Mouse (Mus musculus): ENCODE measurements around the gene Gm28079. TPM values are rescaled to one million over a fixed set of nuclear protein-coding genes. Genes with fewer than 3 reads are reported as not detected.
"Not testable (repeated sequence)": the region's sequence is repeated elsewhere in the genome, so short reads cannot be mapped to it uniquely, and the experiment has no call there.

Gene Gm28079
- not detected in 2 replicates for total RNA-seq (2014; fragmentation: Nextera tagmentation)
- total RNA-seq (2017): not detected in 2 replicates

GRCm38 (mm10) chrY:70014799-70015198 lies at the start of gene Gm28079:
Gene Gm28079, minus strand, starts transcription at chrY:70014899.
- ATAC-seq (replicated peaks; ENCODE audit: low FRiP score, low TSS enrichment, poor library complexity, severe bottlenecking): not testable (repeated sequence)

All from megakaryocyte-erythroid progenitor cell, adult 5-6 weeks (primary cell).